Mouse (Mus musculus) megakaryocyte progenitor cell, adult 5-6 weeks (primary cell): ENCODE measurements around the gene Golga1. TPM values are rescaled to one million over a fixed set of nuclear protein-coding genes. Genes with fewer than 3 reads are reported as not detected.

Experiments used
- ATAC-seq: replicated peaks from 2 replicates; pipeline ENCODE4 v1.8.0; 2016; ENCODE audit warnings: mild to moderate bottlenecking, moderate TSS enrichment, inconsistent platforms; ENCODE audit not compliant: poor library complexity
- total RNA-seq, 2 experiments: library from RNA; stranded (forward) in 1 of 2; stranded (reverse) in 1 of 2; fragments of 157-497, 149-512 nt in 1 of 2; fragments of 200-1000 nt in 1 of 2; gene quantifications; 2 replicates each; pipeline versions ENCODE4 v1.2.3 to v1.2.4; 2015 to 2017

Golga1 gene
- total RNA-seq, 2 experiments from 2014 or later, result 14.1 to 19.2 TPM

- ATAC-seq, result no peak
These were observed 89.2 kb downstream of the Golga1 start for GRCm38 (mm10) chr2:38975941-38976805.

DNA sequence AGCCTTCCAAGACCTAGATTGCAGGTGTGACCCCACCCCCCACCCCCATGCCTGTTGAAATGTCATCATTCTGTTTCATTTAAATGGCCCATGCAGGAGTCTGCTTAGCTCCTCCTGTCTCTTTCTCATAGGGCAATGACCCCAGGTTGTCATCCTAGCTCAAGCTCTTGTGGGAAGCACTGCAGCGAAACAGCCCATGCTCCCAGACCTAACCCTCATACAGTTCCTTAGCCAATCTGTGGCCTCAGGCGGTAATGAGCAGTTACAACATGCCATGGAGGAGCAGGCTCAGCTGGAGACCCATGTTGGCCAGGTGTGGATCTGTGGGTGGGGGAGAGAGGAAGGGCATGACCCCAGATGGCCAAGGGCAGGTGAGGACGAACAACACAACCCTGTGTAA is 90.2 kb downstream of the Golga1 start:
- no peak for ATAC-seq

GRCm38 (mm10) chr2:38974171-38974570 is 91.2 kb downstream of the Golga1 start:
- ATAC-seq, result no peak

GRCm38 (mm10) chr2:38973701-38974100 is 91.6 kb downstream of the Golga1 start:
- no peak for ATAC-seq

DNA sequence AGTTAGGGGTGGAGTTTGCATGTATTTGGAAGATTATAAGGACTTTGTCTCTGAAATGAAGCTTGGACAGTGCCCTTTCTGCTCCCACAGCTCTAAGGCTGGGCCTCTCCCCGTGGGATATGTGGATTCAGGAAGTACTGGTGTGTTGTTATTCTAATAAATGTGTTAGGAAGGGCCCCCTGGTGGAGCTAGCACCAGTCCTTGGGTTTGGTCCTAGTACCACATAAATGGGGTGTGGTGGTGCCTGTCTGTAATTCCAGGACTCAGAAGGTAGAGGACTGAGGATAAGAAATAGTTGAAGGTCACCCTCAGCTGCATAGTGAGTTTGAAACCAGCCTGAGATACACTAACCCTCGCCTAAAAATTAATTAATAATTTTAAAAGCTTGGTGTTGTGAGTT is 92.1 kb downstream of the Golga1 start:
- ATAC-seq, result no peak

DNA sequence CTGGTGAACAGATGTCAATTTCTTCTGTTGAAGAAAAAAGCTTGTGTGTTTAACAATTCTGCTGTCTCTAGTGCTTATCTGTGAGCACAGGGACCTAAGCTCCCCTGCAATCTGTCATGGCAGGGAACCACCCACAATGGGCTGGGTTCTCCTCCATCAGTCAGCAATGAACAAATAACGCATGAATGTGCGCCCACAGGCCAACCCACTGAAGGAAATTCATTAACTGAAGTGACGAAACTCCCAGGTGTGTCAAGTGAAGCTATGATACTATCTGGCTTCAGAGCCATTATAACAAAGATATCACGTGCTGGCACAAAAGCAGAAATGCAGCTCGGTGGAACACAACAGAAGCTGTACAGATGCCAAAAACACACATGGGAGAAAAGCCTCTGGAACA is 95.3 kb downstream of the Golga1 start:
- peak; percentile 96 for ATAC-seq

- no peak for ATAC-seq
These were observed 95.7 kb downstream of the Golga1 start for GRCm38 (mm10) chr2:38969650-38970049.

Other genes starting within 250 kb of the Golga1 start
- 0.85 and 1.3 TPM in 2 replicates for gene Nr6a1, start 137.9 kb downstream of the Golga1 start, total RNA-seq (2015)
- gene Nr6a1, start 137.9 kb downstream of the Golga1 start, total RNA-seq (2017), result 1.4 and 2.7 TPM in 2 replicates
- 0.17 TPM in 1 of 2 replicates, not detected in the other for gene Olfml2a, start 133.6 kb downstream of the Golga1 start, total RNA-seq (2015)
- 0.03 TPM in 1 of 2 replicates, not detected in the other for gene Olfml2a, start 133.6 kb downstream of the Golga1 start, total RNA-seq (2017)
- gene Wdr38, start 68.1 kb downstream of the Golga1 start, total RNA-seq (2015), result 0.22 TPM in 2 replicates
- 0.25 and 0.88 TPM in 2 replicates for gene Wdr38, start 68.1 kb downstream of the Golga1 start, total RNA-seq (2017)
- 73.3 and 82.6 TPM in 2 replicates for gene Arpc5l, start 60.2 kb downstream of the Golga1 start, total RNA-seq (2015)
- gene Arpc5l, start 60.2 kb downstream of the Golga1 start, total RNA-seq (2017), result 47.8 and 49.6 TPM in 2 replicates
- 632 and 667 TPM in 2 replicates for gene Rpl35, start 59.9 kb downstream of the Golga1 start, total RNA-seq (2015)
- gene Rpl35, start 59.9 kb downstream of the Golga1 start, total RNA-seq (2017), result 1,515 and 1,624 TPM in 2 replicates
- gene Scai, start 125.2 kb upstream of the Golga1 start, total RNA-seq (2015), result 7.4 and 10.6 TPM in 2 replicates
- 6.0 and 11.6 TPM in 2 replicates for gene Scai, start 125.2 kb upstream of the Golga1 start, total RNA-seq (2017)
- gene Ppp6c, start 160.9 kb upstream of the Golga1 start, total RNA-seq (2015), result 118 and 136 TPM in 2 replicates
- 64.2 and 72.9 TPM in 2 replicates for gene Ppp6c, start 160.9 kb upstream of the Golga1 start, total RNA-seq (2017)